Mouse (Mus musculus): Measurements from ENCODE around the gene Ankrd55.

GRCm38 (mm10) chr13:112335531-112335930, 47.3 kb downstream of the Ankrd55 start:
- TF ChIP-seq TAL1 (IDR thresholded peaks at IDR 0.05; ENCODE audit: low read length) (no peak), GATA1 (IDR thresholded peaks at IDR 0.05; ENCODE audit: low read length) (no peak)

Data from erythroblast, embryonic 14.5 days (primary cell).